In genomic region chr2:180456705-180457104, GRCm38 (mm10) we compare ENCODE assay signal across 8 mouse cellular contexts. TPM values are rescaled to one million over a fixed set of nuclear protein-coding genes. Genes with fewer than 3 reads are reported as not detected.
DNase-seq lines count a peak whose midpoint lies in the region; ATAC-seq and TF ChIP-seq lines count a peak whose summit lies in the region.

No protein-coding gene starts in this region.

- no peak for TF ChIP-seq CTCF in layer of hippocampus, adult 2 months (conservative IDR thresholded peaks at IDR 0.05)

- peak overlapping the region; percentile 90 for H3K4me2 ChIP-seq in midbrain, embryonic 16.5 days (ENCODE audit: low read length)

- peaks cover 23% of the 10 kb centered on the region for H3K27me3 ChIP-seq in midbrain, embryonic 16.5 days (ENCODE audit: control insufficient read depth, insufficient read depth, low read depth, low read length)

- H3K9me3 ChIP-seq in midbrain, embryonic 16.5 days (replicated peaks; ENCODE audit: control insufficient read depth, low read length, poor library complexity, severe bottlenecking) = no peaks in the 10 kb centered on the region

- peak overlapping the region; percentile 74 for H3K4me3 ChIP-seq in layer of hippocampus, adult 2 months
- peak overlapping the region; percentile 54 for H3K4me3 ChIP-seq in midbrain, embryonic 16.5 days (ENCODE audit: low read depth, low read length)

- peak overlapping the region; percentile 58 for H3K9ac ChIP-seq in midbrain, embryonic 16.5 days (ENCODE audit: low read depth, low read length)

- ATAC-seq in inflammation-experienced regulatory T-cells, adult 6 months = peak; percentile 20
- ATAC-seq in midbrain, embryonic 16.5 days = peak; percentile 61

- intact Hi-C loops in left cerebral cortex, postnatal 14 days (cut with DNase I) = no loop called here

- no peak overlapping the region for H3K27ac ChIP-seq in layer of hippocampus, adult 2 months
- no peak overlapping the region for H3K27ac ChIP-seq in midbrain, embryonic 16.5 days (ENCODE audit: low read length)

- H3K4me1 ChIP-seq in midbrain, embryonic 16.5 days (ENCODE audit: control insufficient read depth, insufficient read depth, low read length) = peaks cover 5% of the 10 kb centered on the region

- under 1% methylated on average over 28 of the region's 28 CpGs for WGBS in midbrain, embryonic 16.5 days

- H3K36me3 ChIP-seq in midbrain, embryonic 16.5 days (ENCODE audit: control insufficient read depth, insufficient read depth, low read length) = no peaks in the 10 kb centered on the region

- no peak for DNase-seq in layer of hippocampus, adult 2 months (ENCODE audit: low spot score in 2 of 2)
- DNase-seq in layer of hippocampus, adult 8-10 months (ENCODE audit: low spot score in 2 of 2) = no peak
- DNase-seq in embryo, embryonic 11 days = peak; percentile 35
- no peak for DNase-seq in left cerebral cortex, postnatal 14 days (ENCODE audit: low spot score in 2 of 2)
- DNase-seq in right cerebral cortex, postnatal 14 days = no peak
- no peak for DNase-seq in kidney, adult 9 months

RNA-seq across cellular contexts. Expression of gene Slco4a1, which starts 0.7 kb away (rescaled TPM):
- total RNA-seq in layer of hippocampus, adult 2 months (2021) = 1 to 10 TPM; 1.3 to 1.8 TPM
- total RNA-seq in layer of hippocampus, adult 8-10 months (2022) = 1 to 10 TPM; 1.7 to 2.8 (median 2.1) TPM
- polyA plus RNA-seq in inflammation-experienced regulatory T-cells, adult 6 months (2017; shearing (Covaris generic)) = 1 to 10 TPM in 2 of 3 experiments, under 1 TPM in 1; 0.83 to 4.8 (median 2.2) TPM
- 1.7 and 2.4 TPM in 2 replicates for polyA plus RNA-seq in midbrain, embryonic 16.5 days (2015; fragmentation: Nextera tagmentation; extraction: Ambion mirVana)
- total RNA-seq in left cerebral cortex, postnatal 14 days (2021) = 1 to 10 TPM; 1.6 to 2.1 TPM

RNA-seq across cellular contexts. Expression of gene Ntsr1, which starts 43.1 kb away (rescaled TPM):
- 1 to 10 TPM; 3.7 TPM for total RNA-seq in layer of hippocampus, adult 2 months (2021)
- total RNA-seq in layer of hippocampus, adult 8-10 months (2022) = 1 to 10 TPM; 3.1 to 4.7 (median 4.3) TPM
- polyA plus RNA-seq in inflammation-experienced regulatory T-cells, adult 6 months (2017; shearing (Covaris generic)) = not detected
- polyA plus RNA-seq in midbrain, embryonic 16.5 days (2015; fragmentation: Nextera tagmentation; extraction: Ambion mirVana) = 2.7 and 3.3 TPM in 2 replicates
- 10 to 100 TPM; 11.4 to 14.1 TPM for total RNA-seq in left cerebral cortex, postnatal 14 days (2021)
